Mouse (Mus musculus): ENCODE measurements around the gene Slc25a47.

- TF ChIP-seq CTCF (IDR thresholded peaks at IDR 0.05; ENCODE audit: borderline replicate concordance, insufficient read depth, low read depth, low read length), result no peak
- TF ChIP-seq POLR2A (IDR thresholded peaks at IDR 0.05; ENCODE audit: borderline replicate concordance, insufficient read depth, low read length), result no peak
Measured at GRCm38 (mm10) chr12:108850129-108850528, 14.3 kb downstream of the Slc25a47 start.
